Mouse (Mus musculus) thymus, adult 2 months (tissue): ENCODE measurements at regions not wholly inside any gene's neighbourhood (a gene's known extent, or its start where the extent isn't known, plus 50 kb on each side); places are given as distances from the start of the nearest gene placed in this dataset.

Experiments used
- CTCF ChIP-seq: fragments of 200-500 bp; IDR thresholded peaks from 2 replicates; pipeline ENCODE4 v1.5.1; 2012; ENCODE audit warnings: mild to moderate bottlenecking, control low read depth, low read length, moderate library complexity, borderline replicate concordance; ENCODE audit not compliant: control insufficient read depth, poor library complexity, insufficient read depth; ENCODE audit errors: extremely low read depth
- POLR2A ChIP-seq: fragments of 200-500 bp; IDR thresholded peaks from 2 replicates; pipeline ENCODE4 v1.6.1; 2012; ENCODE audit warnings: mild to moderate bottlenecking, low read length, control low read depth, moderate library complexity; ENCODE audit not compliant: control insufficient read depth, poor library complexity, insufficient read depth; ENCODE audit errors: extremely low read depth

DNA sequence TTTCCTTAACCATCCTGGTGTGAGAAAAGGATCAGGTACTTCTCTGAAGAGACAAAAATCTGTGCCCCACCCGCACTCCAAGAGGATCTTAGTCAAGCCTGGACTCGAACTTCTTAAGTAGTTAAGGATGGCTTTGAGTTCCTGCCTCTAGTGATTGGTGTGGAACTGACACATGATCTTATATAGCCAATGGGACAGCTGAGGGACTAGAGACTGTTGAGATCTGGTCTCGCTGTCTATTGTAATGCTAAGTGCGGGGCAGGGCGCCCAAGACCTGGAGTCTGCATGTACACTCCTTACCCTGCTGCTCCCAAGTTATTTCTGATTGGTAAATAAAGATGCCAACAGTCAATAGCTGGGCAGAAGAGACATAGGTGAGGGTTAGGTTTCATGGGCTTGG lies 55.3 kb upstream of the Slc30a5 start:
- TF ChIP-seq CTCF (no peak), POLR2A (no peak)
